Mouse (Mus musculus) cerebellum, adult 8-10 months (tissue): ENCODE results near the gene Med27.
A peak's percentile ranks its signal among the peaks of the same experiment; 100 is the strongest.

ENCODE experiments used
- DNase-seq: peaks from one replicate; pipeline ENCODE4 v3.0.0; 2022

Gene Med27

GRCm38 (mm10) chr2:29400234-29400633 is 53.6 kb downstream of the Med27 start:
- no peak for DNase-seq

GRCm38 (mm10) chr2:29400812-29401211 is 54.2 kb downstream of the Med27 start:
- no peak for DNase-seq

GRCm38 (mm10) chr2:29401868-29402267 is 55.2 kb downstream of the Med27 start:
- DNase-seq: no peak

- DNase-seq: no peak
These were observed 56.0 kb downstream of the Med27 start for GRCm38 (mm10) chr2:29402550-29403076.

- no peak for DNase-seq
These were observed 57.3 kb downstream of the Med27 start for GRCm38 (mm10) chr2:29403799-29404530.

GRCm38 (mm10) chr2:29404931-29405330 is 58.3 kb downstream of the Med27 start:
- DNase-seq: no peak

- no peak for DNase-seq
These were observed 59.2 kb downstream of the Med27 start for GRCm38 (mm10) chr2:29405848-29406247.

- DNase-seq: no peak
These were observed 60.7 kb downstream of the Med27 start for GRCm38 (mm10) chr2:29407350-29407749.

- no peak for DNase-seq
These were observed 61.1 kb downstream of the Med27 start for GRCm38 (mm10) chr2:29407764-29408163.

GRCm38 (mm10) chr2:29410884-29411283 is 64.3 kb downstream of the Med27 start:
- no peak for DNase-seq

GRCm38 (mm10) chr2:29412458-29412857 is 65.8 kb downstream of the Med27 start:
- no peak for DNase-seq

- DNase-seq: no peak
These were observed 66.8 kb downstream of the Med27 start for GRCm38 (mm10) chr2:29413259-29413993.

- DNase-seq: no peak
These were observed 68.3 kb downstream of the Med27 start for GRCm38 (mm10) chr2:29414852-29415473.

GRCm38 (mm10) chr2:29418498-29418897 is 71.9 kb downstream of the Med27 start:
- no peak for DNase-seq

- no peak for DNase-seq
These were observed 72.8 kb downstream of the Med27 start for GRCm38 (mm10) chr2:29419434-29419833.

GRCm38 (mm10) chr2:29419946-29420345 is 73.3 kb downstream of the Med27 start:
- DNase-seq: no peak

- no peak for DNase-seq
These were observed 75.7 kb downstream of the Med27 start for GRCm38 (mm10) chr2:29422126-29422840.

- no peak for DNase-seq
These were observed 76.4 kb downstream of the Med27 start for GRCm38 (mm10) chr2:29423059-29423458.

GRCm38 (mm10) chr2:29425386-29425785 is 78.8 kb downstream of the Med27 start:
- no peak for DNase-seq

GRCm38 (mm10) chr2:29426684-29427083 is 80.1 kb downstream of the Med27 start:
- DNase-seq: peak; percentile 71

- no peak for DNase-seq
These were observed 85.9 kb downstream of the Med27 start for GRCm38 (mm10) chr2:29432565-29432964.

GRCm38 (mm10) chr2:29436376-29436775 is 89.8 kb downstream of the Med27 start:
- peak; percentile 25 for DNase-seq

- no peak for DNase-seq
These were observed 90.5 kb downstream of the Med27 start for GRCm38 (mm10) chr2:29437111-29437510.
